Mouse (Mus musculus): ENCODE measurements at regions not wholly inside any gene's neighbourhood (a gene's known extent, or its start where the extent isn't known, plus 50 kb on each side); places are given as distances from the start of the nearest gene placed in this dataset.

- TF ChIP-seq SIN3A (IDR thresholded peaks at IDR 0.05; ENCODE audit: low read length): no peak
Measured at GRCm38 (mm10) chr13:107588399-107589002, 455.7 kb upstream of the Smim15 start (continued).

- H3K4me1 ChIP-seq (ENCODE audit: control insufficient read depth in 1 of 2, insufficient read depth in 2 of 2, low read length in 2 of 2): peaks cover 0 to 6% of the 10 kb centered on the region in 2 experiments
- no peak overlapping the region for H3K9ac ChIP-seq (ENCODE audit: control insufficient read depth, low read depth, low read length, poor library complexity, severe bottlenecking)
- H3K79me2 ChIP-seq (ENCODE audit: control insufficient read depth, insufficient read depth, low read length, poor library complexity): no peaks in the 10 kb centered on the region
- no peaks in the 10 kb centered on the region for H3K9me3 ChIP-seq (replicated peaks; ENCODE audit: insufficient read depth, low read length)
- H3K27ac ChIP-seq (ENCODE audit: control insufficient read depth, low read depth, low read length): no peak overlapping the region
- no peak for DNase-seq (ENCODE audit: low read depth, low spot score)
- TF ChIP-seq MEF2A (IDR thresholded peaks at IDR 0.05; ENCODE audit: extremely low read depth, insufficient replicate concordance, low read depth, low read length, poor library complexity, severe bottlenecking): no peak
- peaks cover 0 to 7% of the 10 kb centered on the region in 2 experiments; a peak in 3 of 4 replicates for H3K36me3 ChIP-seq (ENCODE audit: control insufficient read depth in 1 of 2, insufficient read depth in 2 of 2, low read length in 2 of 2)
- no peaks in the 10 kb centered on the region for H3K27me3 ChIP-seq (ENCODE audit: control insufficient read depth in 1 of 2, insufficient read depth in 2 of 2, low read length in 2 of 2)
- no peak overlapping the region for H3K4me3 ChIP-seq (ENCODE audit: control insufficient read depth in 1 of 2, insufficient read depth in 1 of 2, low read depth in 2 of 2, low read length in 2 of 2)
Measured at GRCm38 (mm10) chr13:107587678-107588077, 456.6 kb upstream of the Smim15 start.

DNA sequence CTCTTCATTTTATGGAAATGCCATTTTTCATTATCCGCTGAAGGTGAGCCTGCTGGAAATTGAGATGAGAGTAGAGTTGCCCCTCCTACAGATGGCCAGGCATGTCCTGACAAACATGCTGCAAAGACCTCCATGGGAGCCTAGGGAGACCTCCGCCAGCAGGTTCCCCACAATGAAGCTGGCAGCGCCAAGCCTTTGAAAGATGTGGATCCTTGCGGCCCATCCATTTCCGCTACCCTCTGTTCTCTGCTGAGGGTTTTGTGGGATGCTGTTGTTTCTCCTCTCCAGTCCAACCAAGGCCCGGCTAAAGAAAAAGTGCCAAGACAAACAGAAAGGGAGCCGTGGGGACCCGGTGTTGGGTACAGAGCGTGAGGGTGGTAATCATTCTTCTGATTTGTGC is 458.3 kb upstream of the Smim15 start:
- H3K4me1 ChIP-seq (ENCODE audit: control insufficient read depth in 1 of 2, insufficient read depth in 2 of 2, low read length in 2 of 2): peaks cover 0 to 2% of the 10 kb centered on the region in 2 experiments; a peak in 1 of 4 replicates
- no peak for DNase-seq (ENCODE audit: low read depth, low spot score)
- no peak overlapping the region for H3K9ac ChIP-seq (ENCODE audit: control insufficient read depth, low read depth, low read length, poor library complexity, severe bottlenecking)
- H3K9me3 ChIP-seq (replicated peaks; ENCODE audit: insufficient read depth, low read length): no peaks in the 10 kb centered on the region
- no peak overlapping the region for H3K27ac ChIP-seq (ENCODE audit: control insufficient read depth, low read depth, low read length)
- no peak overlapping the region for H3K4me3 ChIP-seq (ENCODE audit: control insufficient read depth in 1 of 2, insufficient read depth in 1 of 2, low read depth in 2 of 2, low read length in 2 of 2)
- H3K27me3 ChIP-seq (ENCODE audit: control insufficient read depth in 1 of 2, insufficient read depth in 2 of 2, low read length in 2 of 2): no peaks in the 10 kb centered on the region
- TF ChIP-seq UBTF (IDR thresholded peaks at IDR 0.05; ENCODE audit: borderline replicate concordance, insufficient read depth, low read depth, low read length) (no peak), CHD2 (IDR thresholded peaks at IDR 0.05; ENCODE audit: low read length) (no peak)
- H3K79me2 ChIP-seq (ENCODE audit: control insufficient read depth, insufficient read depth, low read length, poor library complexity): no peaks in the 10 kb centered on the region
- no peaks in the 10 kb centered on the region; a peak in 3 of 4 replicates for H3K36me3 ChIP-seq (ENCODE audit: control insufficient read depth in 1 of 2, insufficient read depth in 2 of 2, low read length in 2 of 2)

DNA sequence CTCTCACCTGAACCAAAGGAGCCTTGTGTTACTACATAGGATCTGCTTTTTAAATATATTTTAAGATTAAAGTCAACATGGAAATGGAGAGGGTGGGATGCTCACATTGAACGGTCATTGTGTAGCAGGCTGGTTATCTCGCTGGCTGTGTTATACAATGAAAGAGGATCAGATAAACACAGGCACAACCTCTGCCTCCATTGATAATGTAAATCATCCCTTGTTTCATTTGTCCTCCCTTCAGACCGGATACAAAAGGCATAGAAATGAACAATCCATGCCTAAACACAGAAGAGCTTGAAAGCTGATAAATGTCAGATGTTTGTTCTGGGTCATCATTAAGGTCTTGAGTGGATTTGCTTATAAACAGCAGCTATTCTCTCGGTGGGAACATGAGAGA is 458.9 kb upstream of the Smim15 start:
- H3K36me3 ChIP-seq (ENCODE audit: control insufficient read depth in 1 of 2, insufficient read depth in 2 of 2, low read length in 2 of 2): no peaks in the 10 kb centered on the region; a peak in 3 of 4 replicates
- H3K4me3 ChIP-seq (ENCODE audit: control insufficient read depth in 1 of 2, insufficient read depth in 1 of 2, low read depth in 2 of 2, low read length in 2 of 2): no peak overlapping the region
- TF ChIP-seq GATA1 (IDR thresholded peaks at IDR 0.05; ENCODE audit: low read depth, low read length) (no peak), USF2 (IDR thresholded peaks at IDR 0.05; ENCODE audit: borderline replicate concordance in 1 of 2, insufficient read depth in 1 of 2, low read depth in 1 of 2, low read length in 2 of 2) (no peak)
- H3K79me2 ChIP-seq (ENCODE audit: control insufficient read depth, insufficient read depth, low read length, poor library complexity): no peaks in the 10 kb centered on the region
- H3K9me3 ChIP-seq (replicated peaks; ENCODE audit: insufficient read depth, low read length): no peaks in the 10 kb centered on the region
- no peak overlapping the region for H3K9ac ChIP-seq (ENCODE audit: control insufficient read depth, low read depth, low read length, poor library complexity, severe bottlenecking)
- H3K4me1 ChIP-seq (ENCODE audit: control insufficient read depth in 1 of 2, insufficient read depth in 2 of 2, low read length in 2 of 2): peaks cover 0 to 2% of the 10 kb centered on the region in 2 experiments; a peak in 1 of 4 replicates
- H3K27ac ChIP-seq (ENCODE audit: control insufficient read depth, low read depth, low read length): no peak overlapping the region
- no peaks in the 10 kb centered on the region for H3K27me3 ChIP-seq (ENCODE audit: control insufficient read depth in 1 of 2, insufficient read depth in 2 of 2, low read length in 2 of 2)
- no peak for DNase-seq (ENCODE audit: low read depth, low spot score)
